Mouse (Mus musculus): ENCODE measurements around the gene Fbxl17. TPM values are rescaled to one million over a fixed set of nuclear protein-coding genes. Genes with fewer than 3 reads are reported as not detected.

Gene Fbxl17
- polyA plus RNA-seq, 1 experiment from 2014 or later = 6.8 TPM

DNA sequence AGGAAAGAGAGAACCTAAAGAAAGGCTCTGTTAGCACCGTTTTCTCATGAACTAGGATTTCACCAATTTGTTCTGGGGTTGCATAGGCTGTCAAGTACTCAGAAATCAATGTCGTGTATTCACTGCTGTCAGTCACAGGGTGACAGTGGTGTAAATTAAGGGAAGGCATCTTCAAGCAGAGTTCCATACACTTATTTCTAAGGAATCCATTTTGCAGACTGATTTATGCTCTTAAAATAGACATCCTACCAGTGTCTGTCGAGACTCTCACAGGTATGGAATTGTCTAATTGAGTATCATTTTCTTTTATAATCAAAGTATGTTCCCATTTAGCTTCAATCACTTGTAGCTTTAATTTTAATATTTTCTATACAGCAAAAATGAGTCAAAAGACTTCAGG lies 189.8 kb downstream of the Fbxl17 start:
- no peaks in the 10 kb centered on the region for H3K27me3 ChIP-seq (ENCODE audit: control insufficient read depth, insufficient read depth, low read length)
- H3K9ac ChIP-seq (ENCODE audit: low read length) = no peak overlapping the region
- no peaks in the 10 kb centered on the region for H3K36me3 ChIP-seq (ENCODE audit: control insufficient read depth, insufficient read depth, low read length)
- ATAC-seq (ENCODE audit: insufficient number of reproducible peaks, low FRiP score, low TSS enrichment, low read depth) = no peak
- no peak overlapping the region for H3K27ac ChIP-seq (replicated peaks; ENCODE audit: low read depth, low read length)
- H3K9me3 ChIP-seq (ENCODE audit: control insufficient read depth, low read length) = no peaks in the 10 kb centered on the region
- H3K4me3 ChIP-seq (ENCODE audit: low read depth, low read length) = no peak overlapping the region
- 72% methylated on average over 3 of the region's 3 CpGs for WGBS
- H3K4me2 ChIP-seq (ENCODE audit: low read depth, severe bottlenecking) = no peak overlapping the region
- DNase-seq (ENCODE audit: low spot score) = no peak
- no peaks in the 10 kb centered on the region for H3K4me1 ChIP-seq (ENCODE audit: control insufficient read depth, insufficient read depth, low read length)

DNA sequence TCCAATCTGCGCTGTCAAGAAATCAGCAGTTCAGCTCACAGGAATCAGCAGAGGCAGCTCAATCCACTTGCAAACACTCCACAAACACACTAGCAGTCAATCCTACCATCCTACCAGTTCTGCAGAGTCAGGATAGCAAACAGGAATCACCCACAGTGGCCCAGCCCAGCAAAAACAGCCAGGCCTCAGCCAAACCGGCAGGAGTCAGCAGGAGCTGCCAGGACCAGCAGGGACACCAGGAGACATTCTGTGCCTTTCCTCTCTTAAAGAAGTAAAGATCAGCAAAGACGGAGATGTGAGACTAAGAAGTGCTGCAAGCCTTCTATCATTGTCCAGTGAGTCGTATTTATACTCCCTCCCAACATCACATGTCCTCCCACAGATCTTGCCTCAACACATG lies 196.0 kb downstream of the Fbxl17 start:
- no peak for DNase-seq (ENCODE audit: low spot score)
- 65% methylated on average over 4 of the region's 4 CpGs for WGBS

DNA sequence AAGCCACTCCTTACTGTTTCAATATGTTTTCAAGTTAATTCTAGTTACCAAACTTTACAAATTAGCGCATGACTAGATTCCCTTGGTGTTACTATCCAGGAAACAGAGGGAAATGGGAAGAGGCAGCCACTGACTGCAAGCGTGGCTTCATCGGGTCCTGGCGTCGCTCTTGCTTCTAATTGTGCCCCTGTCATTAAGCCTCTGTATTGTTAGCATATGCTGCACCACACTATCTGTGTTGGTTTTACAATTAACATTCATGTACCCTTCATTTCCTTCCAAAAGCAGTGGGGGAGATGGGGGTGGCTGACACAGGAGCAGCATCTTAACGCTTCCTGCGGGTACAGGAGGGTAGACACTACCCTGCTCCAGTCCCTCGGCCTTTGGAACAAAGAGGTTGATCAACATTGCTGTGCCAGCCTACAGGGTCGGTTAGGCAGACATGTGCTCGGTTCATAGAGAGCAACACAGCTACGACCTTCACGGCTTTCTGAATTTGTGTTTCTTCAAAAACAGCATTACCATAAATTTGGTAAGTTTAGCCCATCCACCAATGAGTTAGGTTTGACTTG lies 197.9 kb downstream of the Fbxl17 start:
- H3K4me3 ChIP-seq (ENCODE audit: low read depth, low read length) = no peak overlapping the region
- H3K27ac ChIP-seq (replicated peaks; ENCODE audit: low read depth, low read length) = no peak overlapping the region
- H3K4me2 ChIP-seq (ENCODE audit: low read depth, severe bottlenecking) = no peak overlapping the region
- H3K9me3 ChIP-seq (ENCODE audit: control insufficient read depth, low read length) = no peaks in the 10 kb centered on the region
- H3K9ac ChIP-seq (ENCODE audit: low read length) = no peak overlapping the region
- ATAC-seq (ENCODE audit: insufficient number of reproducible peaks, low FRiP score, low TSS enrichment, low read depth) = no peak
- 74% methylated on average over 12 of the region's 12 CpGs for WGBS
- no peak for DNase-seq (ENCODE audit: low spot score)
- no peaks in the 10 kb centered on the region for H3K36me3 ChIP-seq (ENCODE audit: control insufficient read depth, insufficient read depth, low read length)
- no peaks in the 10 kb centered on the region for H3K4me1 ChIP-seq (ENCODE audit: control insufficient read depth, insufficient read depth, low read length)
- H3K27me3 ChIP-seq (ENCODE audit: control insufficient read depth, insufficient read depth, low read length) = no peaks in the 10 kb centered on the region

More for the DNA sequence above, 196.0 kb downstream of the Fbxl17 start:
- H3K27me3 ChIP-seq (ENCODE audit: control insufficient read depth, insufficient read depth, low read length) = no peaks in the 10 kb centered on the region
- H3K4me3 ChIP-seq (ENCODE audit: low read depth, low read length) = no peak overlapping the region
- no peak for ATAC-seq (ENCODE audit: insufficient number of reproducible peaks, low FRiP score, low TSS enrichment, low read depth)
- H3K4me2 ChIP-seq (ENCODE audit: low read depth, severe bottlenecking) = no peak overlapping the region
- no peak overlapping the region for H3K27ac ChIP-seq (replicated peaks; ENCODE audit: low read depth, low read length)
- H3K9me3 ChIP-seq (ENCODE audit: control insufficient read depth, low read length) = no peaks in the 10 kb centered on the region
- H3K36me3 ChIP-seq (ENCODE audit: control insufficient read depth, insufficient read depth, low read length) = no peaks in the 10 kb centered on the region
- no peaks in the 10 kb centered on the region for H3K4me1 ChIP-seq (ENCODE audit: control insufficient read depth, insufficient read depth, low read length)
- H3K9ac ChIP-seq (ENCODE audit: low read length) = no peak overlapping the region

DNA sequence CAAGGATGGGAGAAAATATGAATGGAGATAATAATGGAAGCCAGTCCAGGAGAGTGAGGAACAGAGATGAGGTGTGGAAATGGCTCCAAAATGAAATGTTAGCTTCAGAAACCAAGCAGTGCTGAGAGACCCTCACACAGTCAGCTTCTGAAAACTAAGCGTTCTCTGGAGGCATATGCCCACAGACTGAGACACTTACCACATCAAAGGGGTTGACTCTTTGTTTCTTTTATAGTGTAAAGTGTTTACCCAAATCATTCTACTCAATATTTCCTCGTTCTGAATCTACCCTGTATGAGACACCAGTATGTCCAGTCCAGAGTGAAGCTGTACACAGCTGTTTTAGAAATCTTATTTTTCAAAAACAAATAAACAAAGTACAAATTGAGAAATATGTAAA lies 204.3 kb downstream of the Fbxl17 start:
- 53% methylated on average over 2 of the region's 2 CpGs for WGBS
- ATAC-seq (ENCODE audit: insufficient number of reproducible peaks, low FRiP score, low TSS enrichment, low read depth) (no peak), DNase-seq (ENCODE audit: low spot score) (no peak)
- no peak overlapping the region for H3K4me3 ChIP-seq (ENCODE audit: low read depth, low read length)
- no peaks in the 10 kb centered on the region for H3K9me3 ChIP-seq (ENCODE audit: control insufficient read depth, low read length)
- H3K27me3 ChIP-seq (ENCODE audit: control insufficient read depth, insufficient read depth, low read length) = no peaks in the 10 kb centered on the region
- H3K9ac ChIP-seq (ENCODE audit: low read length) = no peak overlapping the region
- no peaks in the 10 kb centered on the region for H3K36me3 ChIP-seq (ENCODE audit: control insufficient read depth, insufficient read depth, low read length)
- H3K4me2 ChIP-seq (ENCODE audit: low read depth, severe bottlenecking) = no peak overlapping the region
- no peak overlapping the region; the same call in 1 of the 2 replicates for H3K27ac ChIP-seq (replicated peaks; ENCODE audit: low read depth, low read length)
- H3K4me1 ChIP-seq (ENCODE audit: control insufficient read depth, insufficient read depth, low read length) = no peaks in the 10 kb centered on the region

DNA sequence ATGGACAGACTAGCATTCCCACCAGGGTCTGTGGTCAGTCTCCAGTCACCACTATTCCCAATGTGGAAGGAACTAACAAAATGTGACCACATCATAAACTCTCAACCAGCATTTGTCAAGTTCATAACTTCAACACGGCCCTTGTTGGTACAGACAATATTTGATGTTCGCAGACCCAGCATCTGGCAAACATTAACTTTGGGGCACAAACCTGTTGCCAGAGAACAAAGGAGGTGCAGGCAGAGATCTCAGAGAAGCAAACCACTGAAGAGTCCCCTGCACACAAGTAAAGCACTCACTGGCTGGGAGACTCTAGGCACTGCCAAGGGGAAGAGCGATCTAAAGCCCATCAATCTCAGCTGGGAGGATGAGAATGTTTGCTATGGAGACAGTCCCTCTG lies 204.9 kb downstream of the Fbxl17 start:
- DNase-seq (ENCODE audit: low spot score) = peak; percentile 37
- no peaks in the 10 kb centered on the region for H3K4me1 ChIP-seq (ENCODE audit: control insufficient read depth, insufficient read depth, low read length)
- H3K4me2 ChIP-seq (ENCODE audit: low read depth, severe bottlenecking) = no peak overlapping the region
- 34% methylated on average over 3 of the region's 3 CpGs for WGBS
- H3K27me3 ChIP-seq (ENCODE audit: control insufficient read depth, insufficient read depth, low read length) = no peaks in the 10 kb centered on the region
- no peak overlapping the region for H3K4me3 ChIP-seq (ENCODE audit: low read depth, low read length)
- no peak overlapping the region for H3K9ac ChIP-seq (ENCODE audit: low read length)
- no peak overlapping the region; the same call in 1 of the 2 replicates for H3K27ac ChIP-seq (replicated peaks; ENCODE audit: low read depth, low read length)
- H3K9me3 ChIP-seq (ENCODE audit: control insufficient read depth, low read length) = no peaks in the 10 kb centered on the region
- ATAC-seq (ENCODE audit: insufficient number of reproducible peaks, low FRiP score, low TSS enrichment, low read depth) = no peak
- H3K36me3 ChIP-seq (ENCODE audit: control insufficient read depth, insufficient read depth, low read length) = no peaks in the 10 kb centered on the region

DNA sequence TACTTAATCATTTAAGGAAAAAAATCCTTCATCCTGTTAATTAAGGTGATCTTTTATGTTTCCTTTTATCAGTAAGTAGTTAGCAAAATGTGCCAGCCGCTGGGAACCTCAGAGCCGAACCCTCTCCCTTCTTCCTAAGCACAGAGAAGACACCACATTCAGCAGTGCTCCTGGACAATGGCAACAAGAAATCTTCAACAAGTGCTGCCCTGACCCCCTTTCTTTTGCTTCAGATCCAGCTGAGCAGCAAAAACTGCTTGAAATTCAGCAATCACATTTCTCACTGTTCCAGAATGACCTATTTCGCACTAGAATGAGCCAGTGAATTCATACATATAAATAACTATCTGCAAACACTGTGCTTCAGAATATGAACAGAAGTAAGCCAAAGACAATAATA lies 205.8 kb downstream of the Fbxl17 start:
- no peak overlapping the region for H3K4me2 ChIP-seq (ENCODE audit: low read depth, severe bottlenecking)
- H3K27ac ChIP-seq (replicated peaks; ENCODE audit: low read depth, low read length) = no peak overlapping the region
- H3K9ac ChIP-seq (ENCODE audit: low read length) = no peak overlapping the region
- DNase-seq (ENCODE audit: low spot score) (no peak), ATAC-seq (ENCODE audit: insufficient number of reproducible peaks, low FRiP score, low TSS enrichment, low read depth) (no peak)
- no peaks in the 10 kb centered on the region for H3K4me1 ChIP-seq (ENCODE audit: control insufficient read depth, insufficient read depth, low read length)
- H3K36me3 ChIP-seq (ENCODE audit: control insufficient read depth, insufficient read depth, low read length) = no peaks in the 10 kb centered on the region
- no peaks in the 10 kb centered on the region for H3K9me3 ChIP-seq (ENCODE audit: control insufficient read depth, low read length)
- 75% methylated on average over 3 of the region's 3 CpGs for WGBS
- no peaks in the 10 kb centered on the region for H3K27me3 ChIP-seq (ENCODE audit: control insufficient read depth, insufficient read depth, low read length)
- H3K4me3 ChIP-seq (ENCODE audit: low read depth, low read length) = no peak overlapping the region

DNA sequence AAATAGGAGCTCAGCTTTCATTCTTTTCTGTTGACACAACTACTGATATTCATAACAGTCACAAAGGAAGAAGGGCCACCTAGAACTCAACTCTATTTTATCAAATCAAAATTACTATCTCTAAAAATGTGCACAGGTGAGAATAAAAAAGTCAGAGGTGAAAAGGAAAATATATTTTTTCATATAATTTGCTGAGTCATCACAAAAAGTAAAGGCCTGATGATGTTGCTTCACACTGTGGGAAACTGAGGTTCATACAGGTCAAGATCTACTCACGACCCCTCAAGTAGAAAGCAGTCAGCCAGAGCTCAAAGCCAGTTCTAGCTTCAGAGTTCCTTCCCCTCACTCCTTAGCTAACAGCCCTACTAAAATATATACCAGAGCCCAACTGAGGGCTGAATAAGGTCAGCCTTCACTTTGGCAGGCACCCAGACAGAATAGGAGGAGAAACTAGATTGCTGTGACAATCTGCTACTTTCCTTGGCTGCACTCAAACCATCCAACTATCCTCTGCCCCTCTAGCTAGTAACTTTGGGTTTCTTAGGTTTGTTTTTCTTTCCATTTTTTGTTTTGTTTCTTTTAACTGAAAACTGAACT lies 210.4 kb downstream of the Fbxl17 start:
- no peaks in the 10 kb centered on the region for H3K27me3 ChIP-seq (ENCODE audit: control insufficient read depth, insufficient read depth, low read length)
- ATAC-seq (ENCODE audit: insufficient number of reproducible peaks, low FRiP score, low TSS enrichment, low read depth) (no peak), DNase-seq (ENCODE audit: low spot score) (no peak)
- no peaks in the 10 kb centered on the region for H3K9me3 ChIP-seq (ENCODE audit: control insufficient read depth, low read length)
- no peak overlapping the region for H3K27ac ChIP-seq (replicated peaks; ENCODE audit: low read depth, low read length)
- H3K4me2 ChIP-seq (ENCODE audit: low read depth, severe bottlenecking) = no peak overlapping the region
- no peaks in the 10 kb centered on the region for H3K36me3 ChIP-seq (ENCODE audit: control insufficient read depth, insufficient read depth, low read length)
- no peak overlapping the region for H3K4me3 ChIP-seq (ENCODE audit: low read depth, low read length)
- H3K9ac ChIP-seq (ENCODE audit: low read length) = no peak overlapping the region
- H3K4me1 ChIP-seq (ENCODE audit: control insufficient read depth, insufficient read depth, low read length) = no peaks in the 10 kb centered on the region
- WGBS = 80% methylated on average over 1 of the region's 1 CpGs

DNA sequence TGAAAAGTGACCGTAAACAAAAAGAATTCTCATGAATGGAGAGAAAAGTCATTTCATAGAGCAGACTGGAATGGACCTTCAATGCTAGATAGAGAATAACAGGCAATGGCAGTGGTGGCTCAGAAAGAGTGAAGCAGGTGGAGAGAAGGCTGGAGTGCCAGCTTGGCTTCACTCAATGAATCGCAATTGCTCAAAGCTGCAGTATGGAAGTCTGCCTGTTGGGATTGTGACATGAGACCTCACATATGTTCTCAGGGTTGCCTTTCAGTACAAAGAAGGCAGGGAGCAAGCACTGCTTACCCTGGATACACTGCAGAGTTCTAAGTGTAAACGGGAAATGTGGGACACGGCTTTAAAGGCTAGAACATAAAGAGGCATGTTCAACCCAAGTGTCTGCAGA lies 211.0 kb downstream of the Fbxl17 start:
- no peak for ATAC-seq (ENCODE audit: insufficient number of reproducible peaks, low FRiP score, low TSS enrichment, low read depth)

DNA sequence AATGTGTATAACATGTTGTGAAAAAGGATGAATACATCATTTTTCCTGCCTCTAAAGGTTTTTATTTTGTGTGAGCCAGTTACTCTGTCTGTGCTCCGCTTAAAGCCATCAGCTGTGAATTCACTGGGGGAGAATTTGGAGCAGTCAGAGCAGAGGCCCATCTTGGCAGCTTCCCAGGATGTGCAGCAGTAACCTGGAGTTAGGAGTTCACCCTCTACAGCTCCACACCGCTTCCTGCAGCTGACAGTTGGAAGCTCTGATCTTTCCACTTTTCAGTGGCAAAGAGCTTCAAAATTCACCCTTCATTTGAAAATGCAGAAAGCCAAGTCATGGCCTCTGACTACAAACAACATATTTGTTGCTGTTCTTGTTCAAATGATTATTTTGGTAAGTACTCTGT lies 212.4 kb downstream of the Fbxl17 start:
- H3K4me3 ChIP-seq (ENCODE audit: low read depth, low read length) = no peak overlapping the region
- 80% methylated on average over 2 of the region's 2 CpGs for WGBS
- H3K4me1 ChIP-seq (ENCODE audit: control insufficient read depth, insufficient read depth, low read length) = no peaks in the 10 kb centered on the region
- no peaks in the 10 kb centered on the region for H3K36me3 ChIP-seq (ENCODE audit: control insufficient read depth, insufficient read depth, low read length)
- no peak overlapping the region for H3K27ac ChIP-seq (replicated peaks; ENCODE audit: low read depth, low read length)
- no peaks in the 10 kb centered on the region for H3K9me3 ChIP-seq (ENCODE audit: control insufficient read depth, low read length)
- DNase-seq (ENCODE audit: low spot score) (no peak), ATAC-seq (ENCODE audit: insufficient number of reproducible peaks, low FRiP score, low TSS enrichment, low read depth) (no peak)
- no peak overlapping the region for H3K9ac ChIP-seq (ENCODE audit: low read length)
- no peak overlapping the region for H3K4me2 ChIP-seq (ENCODE audit: low read depth, severe bottlenecking)
- H3K27me3 ChIP-seq (ENCODE audit: control insufficient read depth, insufficient read depth, low read length) = no peaks in the 10 kb centered on the region

More for the DNA sequence above, 211.0 kb downstream of the Fbxl17 start:
- DNase-seq (ENCODE audit: low spot score) = no peak
- H3K4me1 ChIP-seq (ENCODE audit: control insufficient read depth, insufficient read depth, low read length) = no peaks in the 10 kb centered on the region
- no peak overlapping the region for H3K4me3 ChIP-seq (ENCODE audit: low read depth, low read length)
- H3K4me2 ChIP-seq (ENCODE audit: low read depth, severe bottlenecking) = no peak overlapping the region
- WGBS = 92% methylated on average over 4 of the region's 4 CpGs
- no peaks in the 10 kb centered on the region for H3K9me3 ChIP-seq (ENCODE audit: control insufficient read depth, low read length)
- H3K36me3 ChIP-seq (ENCODE audit: control insufficient read depth, insufficient read depth, low read length) = no peaks in the 10 kb centered on the region
- H3K27ac ChIP-seq (replicated peaks; ENCODE audit: low read depth, low read length) = no peak overlapping the region
- H3K9ac ChIP-seq (ENCODE audit: low read length) = no peak overlapping the region
- H3K27me3 ChIP-seq (ENCODE audit: control insufficient read depth, insufficient read depth, low read length) = no peaks in the 10 kb centered on the region

All from limb, embryonic 11.5 days (tissue).